Mouse (Mus musculus) retina, embryonic 14.5 days (tissue): ENCODE measurements around the gene Grid2.

ENCODE experiments used
- DNase-seq: peaks from one replicate; pipeline ENCODE4 v3.0.0-alpha.2; 2015; ENCODE audit warnings: low spot score

Grid2 gene

DNA sequence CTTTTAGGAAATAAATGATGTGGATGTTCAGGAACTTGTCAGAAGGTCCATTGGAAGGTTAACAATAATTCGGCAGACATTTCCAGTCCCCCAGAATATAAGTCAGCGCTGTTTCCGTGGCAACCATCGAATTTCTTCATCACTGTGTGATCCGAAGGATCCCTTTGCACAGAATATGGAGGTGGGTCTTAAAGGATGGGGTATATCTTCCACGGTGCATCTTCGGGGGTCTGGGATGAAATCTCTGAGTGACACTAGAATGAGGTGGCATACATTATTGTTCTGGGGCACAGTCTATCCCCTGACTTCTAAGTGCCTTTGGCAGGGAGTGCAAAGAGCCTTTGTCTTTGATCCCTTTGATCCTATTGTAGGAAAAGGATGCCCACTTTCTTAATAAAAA lies 808.2 kb downstream of the Grid2 start:
- DNase-seq, result no peak

DNA sequence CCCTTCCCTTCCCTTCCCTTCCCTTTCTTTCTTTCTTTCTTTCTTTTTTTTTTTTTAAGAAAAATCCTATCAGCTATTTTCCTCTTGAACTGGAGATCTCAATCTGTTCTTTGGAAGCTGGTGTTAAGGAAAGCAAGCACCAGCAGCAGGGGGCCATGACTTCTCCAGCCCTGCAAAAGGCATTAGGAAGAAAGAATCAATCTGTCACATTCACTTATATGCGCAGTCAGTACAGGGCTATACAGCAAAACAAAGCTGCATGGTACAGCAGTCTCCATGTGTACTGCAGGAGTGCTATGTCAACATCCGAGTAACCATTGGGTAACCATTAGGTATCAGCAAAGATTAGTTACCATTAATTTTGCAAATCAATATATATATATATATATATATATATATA lies 809.0 kb downstream of the Grid2 start:
- DNase-seq, result peak; percentile 6

- DNase-seq, result no peak
These were observed 817.7 kb downstream of the Grid2 start for GRCm38 (mm10) chr6:64073406-64073805.

DNA sequence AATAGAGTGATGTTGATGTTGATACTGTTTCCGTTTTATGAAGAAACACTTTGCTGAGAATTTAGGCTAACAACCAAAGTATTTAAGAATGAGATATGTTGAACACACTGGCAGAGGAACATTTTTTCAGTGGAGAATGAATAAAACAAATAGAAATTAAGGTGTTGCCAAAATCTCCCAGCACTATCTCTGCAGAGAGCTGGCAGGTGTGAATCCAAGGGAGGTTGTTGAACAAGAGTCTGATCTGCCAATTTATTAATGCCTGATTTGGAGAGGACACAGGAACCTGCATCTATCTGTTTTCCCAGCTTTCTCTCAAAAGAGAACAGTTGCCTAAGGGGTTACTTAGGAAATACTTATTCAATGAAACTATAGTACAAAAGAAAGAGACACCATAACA lies 822.2 kb downstream of the Grid2 start:
- DNase-seq, result no peak

DNA sequence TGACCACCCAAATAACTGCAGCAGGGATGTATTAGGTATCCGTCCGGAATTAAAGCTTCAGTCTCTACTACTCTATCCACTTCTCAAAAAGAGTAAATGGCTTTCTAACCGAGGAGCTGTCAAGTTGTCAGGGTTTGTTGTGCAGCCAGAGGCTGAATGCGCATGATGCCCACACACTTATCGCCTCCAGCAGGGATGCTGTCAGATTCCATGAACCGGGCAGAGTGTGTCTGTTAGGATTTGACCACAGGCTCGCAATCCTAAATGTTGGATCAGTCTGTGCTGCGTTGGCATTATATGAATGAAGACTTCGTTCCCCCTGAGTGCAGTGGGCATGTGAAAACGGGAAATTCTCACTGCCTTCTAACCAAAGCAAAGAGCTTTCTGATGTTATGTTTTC lies 843.0 kb downstream of the Grid2 start:
- DNase-seq, result peak; percentile 39

DNA sequence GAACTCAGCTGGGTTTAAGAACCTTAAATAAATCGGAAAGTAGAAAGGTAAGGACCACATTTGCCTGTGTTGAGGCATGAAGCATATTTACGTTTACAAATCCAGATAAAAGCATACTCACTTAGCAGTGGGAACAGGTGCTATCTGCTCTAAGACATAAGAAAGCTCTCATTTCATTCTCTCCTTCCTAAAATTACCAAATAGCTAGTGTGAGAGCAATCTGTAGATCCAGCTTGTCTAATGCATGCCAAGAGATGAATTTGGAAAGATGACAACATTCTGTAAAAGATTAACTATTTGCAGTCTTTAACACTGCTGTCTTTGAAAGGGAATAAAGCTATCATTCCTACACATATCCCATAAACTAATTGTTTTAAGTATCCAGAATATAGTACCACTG lies 858.9 kb downstream of the Grid2 start:
- no peak for DNase-seq

- no peak for DNase-seq
These were observed 880.6 kb downstream of the Grid2 start for GRCm38 (mm10) chr6:64136275-64136674.

- no peak for DNase-seq
These were observed 892.9 kb downstream of the Grid2 start for GRCm38 (mm10) chr6:64148613-64149012.

GRCm38 (mm10) chr6:64174995-64175612 lies 919.4 kb downstream of the Grid2 start:
- DNase-seq, result no peak

DNA sequence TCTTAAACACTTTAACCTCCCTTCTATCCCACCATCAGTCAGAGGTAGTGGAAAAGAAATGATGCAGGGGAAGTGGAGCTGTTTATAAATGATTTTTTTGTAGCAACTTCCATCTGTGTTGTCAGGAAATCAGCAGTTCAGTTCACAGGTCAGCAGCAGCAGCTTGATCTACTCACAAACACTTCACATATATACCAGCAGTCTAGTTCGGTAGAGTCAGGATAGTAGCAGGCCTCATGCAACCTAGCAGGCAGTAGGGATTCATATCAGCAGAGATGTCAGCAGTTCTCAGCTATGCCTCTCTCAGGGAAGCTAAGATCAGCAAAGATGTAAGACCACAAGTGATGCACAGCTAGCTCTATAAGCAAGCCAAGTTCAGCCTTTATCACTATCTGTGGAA lies 938.0 kb downstream of the Grid2 start:
- no peak for DNase-seq

DNA sequence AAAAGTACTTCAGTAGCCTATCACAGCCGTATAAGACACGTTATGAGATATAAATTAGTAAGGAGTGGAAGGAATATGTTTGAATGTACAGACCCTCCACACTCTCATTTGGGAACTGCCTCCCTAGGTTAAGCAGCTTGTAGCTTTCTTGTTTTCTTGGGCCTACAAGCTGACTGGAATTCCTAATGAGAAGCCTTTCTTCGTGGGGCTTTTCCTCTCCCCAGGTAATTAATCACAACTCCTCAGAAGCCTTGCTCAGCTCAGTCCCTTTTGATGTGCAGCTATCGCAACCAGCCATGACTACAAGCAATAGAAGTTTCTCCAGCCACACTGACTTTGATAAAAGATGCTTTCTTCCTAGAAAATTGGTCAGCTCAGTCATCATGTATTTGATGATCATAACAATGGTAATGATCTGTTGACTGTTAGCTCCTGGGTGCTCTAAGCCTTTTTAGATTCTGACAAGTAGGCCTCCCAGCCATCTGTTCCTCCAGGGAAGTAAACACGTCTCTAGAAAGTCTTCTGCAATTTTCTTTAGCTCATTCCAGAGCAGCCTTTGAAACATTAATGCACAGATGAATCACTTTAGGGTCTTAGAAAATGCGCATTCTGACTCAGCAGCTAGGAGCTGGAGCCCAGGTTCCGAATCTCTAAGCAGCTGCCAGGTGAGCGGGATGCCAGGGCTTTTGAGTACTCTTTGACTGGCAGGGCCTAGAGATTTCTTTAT lies 946.9 kb downstream of the Grid2 start:
- no peak for DNase-seq

DNA sequence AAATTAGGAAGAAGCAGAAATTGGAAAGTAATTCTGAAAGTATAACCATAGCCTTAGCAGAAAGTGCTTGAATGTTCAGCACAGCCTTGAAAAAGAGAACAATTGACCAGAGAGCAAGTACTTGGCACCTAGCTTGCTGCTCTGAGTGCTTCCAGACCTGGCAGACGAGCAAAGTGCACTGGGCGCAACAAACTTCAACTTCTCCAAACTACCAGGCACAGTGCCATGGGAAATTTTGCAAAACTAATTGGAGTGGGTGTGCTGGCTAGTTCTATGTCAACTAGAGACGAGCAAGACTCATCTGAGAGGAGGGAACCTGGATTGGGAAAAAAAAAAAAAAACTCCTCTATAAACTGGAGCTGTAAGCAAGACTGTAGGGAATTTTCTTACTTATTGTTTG lies 980.7 kb downstream of the Grid2 start:
- no peak for DNase-seq

- no peak for DNase-seq
These were observed 984.9 kb downstream of the Grid2 start for GRCm38 (mm10) chr6:64240526-64240925.

DNA sequence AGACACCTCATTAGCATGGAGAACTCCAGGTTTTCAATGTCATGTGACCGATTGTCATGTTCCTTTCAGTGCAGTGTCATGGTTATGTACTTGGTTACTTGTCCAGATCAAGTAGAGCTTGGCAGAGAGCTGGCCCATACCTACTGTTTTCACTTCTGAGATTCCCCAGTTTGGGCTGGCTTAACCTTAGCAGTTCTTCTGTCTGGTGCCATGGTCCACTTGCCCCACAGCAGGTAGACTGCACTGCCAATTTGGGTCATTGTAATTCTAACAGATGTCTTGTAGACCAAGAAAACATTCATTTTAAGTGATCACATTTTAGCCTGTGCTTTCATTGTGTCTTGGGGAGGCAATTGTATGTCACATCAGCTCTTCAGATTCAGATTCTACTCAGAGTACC lies 990.3 kb downstream of the Grid2 start:
- DNase-seq, result no peak

DNA sequence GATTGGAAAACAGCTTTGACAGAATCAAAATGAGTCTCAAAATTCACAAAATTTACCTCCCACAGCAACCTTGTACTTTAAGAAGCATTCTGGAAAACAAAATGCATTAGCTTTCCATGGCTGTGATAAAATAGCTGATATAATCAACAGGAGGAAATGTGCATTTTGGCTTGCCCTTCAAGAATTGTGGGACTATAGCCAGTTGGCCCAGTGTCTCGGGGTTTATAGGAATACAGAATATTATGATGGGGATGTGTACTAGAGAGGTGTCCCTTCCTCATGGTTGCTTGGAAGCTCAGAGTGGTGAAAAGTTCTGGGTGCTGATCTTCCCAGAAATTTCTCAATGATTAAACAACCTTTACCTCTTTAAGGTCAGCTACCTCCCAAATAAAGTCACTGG lies 995.4 kb downstream of the Grid2 start:
- DNase-seq, result no peak

GRCm38 (mm10) chr6:64263517-64263916 lies 1007.8 kb downstream of the Grid2 start:
- no peak for DNase-seq

DNA sequence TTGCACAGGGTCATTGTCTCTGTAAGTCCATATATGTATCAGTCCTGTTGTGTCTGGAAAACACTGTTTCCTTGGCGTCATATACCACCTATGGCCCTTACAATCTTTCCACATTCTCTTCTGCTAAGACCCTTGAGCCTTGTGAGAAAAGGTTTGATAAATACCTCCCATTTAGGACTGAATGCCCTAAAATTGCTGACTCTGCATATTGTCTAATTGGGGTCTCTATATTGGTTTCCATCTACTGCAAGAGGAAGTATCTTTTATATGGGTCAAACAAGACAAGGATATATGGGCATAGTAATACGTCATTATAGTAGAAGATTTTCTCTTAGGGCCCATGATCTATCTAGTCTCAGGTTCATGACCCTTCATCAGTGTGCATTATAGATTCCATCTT lies 1008.5 kb downstream of the Grid2 start:
- DNase-seq, result no peak

DNA sequence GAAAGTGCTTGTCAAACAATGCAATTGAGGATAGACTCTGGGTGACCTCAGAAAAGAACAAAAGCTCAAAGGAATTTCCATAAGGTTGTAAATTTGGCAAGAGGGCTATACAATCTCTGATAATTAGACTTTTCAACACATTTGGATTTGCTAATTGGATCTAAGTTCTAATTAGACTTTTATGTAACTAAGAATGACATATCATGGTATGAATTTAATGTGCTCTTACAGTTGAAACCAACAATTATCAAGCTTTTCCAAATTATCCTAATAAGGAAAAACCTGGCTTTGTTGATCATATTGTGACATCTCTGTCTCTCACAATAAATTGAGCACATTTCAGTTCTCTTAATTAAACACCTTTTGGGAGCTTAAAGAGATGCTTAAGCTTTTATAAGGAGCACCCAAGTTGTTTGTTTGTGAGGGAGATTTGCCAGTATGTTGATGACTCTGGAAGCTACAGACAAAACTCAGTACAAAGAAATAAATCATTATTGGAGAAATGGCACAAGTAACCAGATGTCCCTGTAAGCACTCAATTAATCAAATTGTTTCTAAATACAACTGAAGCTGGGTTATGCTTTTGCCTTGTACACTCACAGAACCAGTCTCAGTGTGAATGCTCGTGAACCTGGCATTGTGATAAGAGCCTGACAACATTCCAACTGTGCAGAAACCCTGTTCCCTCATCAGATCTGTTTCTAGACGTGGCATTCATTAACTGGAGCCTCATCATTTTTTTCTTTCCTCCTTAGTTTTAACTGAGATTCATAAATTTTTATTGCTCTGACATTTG lies 1018.8 kb downstream of the Grid2 start:
- peak; percentile 7 for DNase-seq

DNA sequence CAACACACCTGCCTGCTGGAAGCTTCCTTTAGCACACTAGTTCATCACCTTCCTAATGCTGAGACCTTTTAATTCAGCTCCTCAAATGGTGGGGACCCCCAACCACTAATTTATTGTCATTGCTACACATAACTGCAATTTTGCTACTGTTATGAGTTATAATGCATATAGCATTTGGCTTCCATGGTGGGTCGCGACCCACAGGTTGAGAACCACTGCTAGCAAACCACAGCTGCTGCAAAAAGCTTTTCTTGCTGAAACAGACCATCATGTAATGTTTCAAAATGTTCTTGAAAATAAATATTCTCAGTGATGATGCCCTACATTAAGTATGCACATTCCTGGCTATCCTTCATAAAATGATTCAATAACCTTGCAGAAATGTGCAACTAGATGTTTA lies 1024.3 kb downstream of the Grid2 start:
- no peak for DNase-seq

DNA sequence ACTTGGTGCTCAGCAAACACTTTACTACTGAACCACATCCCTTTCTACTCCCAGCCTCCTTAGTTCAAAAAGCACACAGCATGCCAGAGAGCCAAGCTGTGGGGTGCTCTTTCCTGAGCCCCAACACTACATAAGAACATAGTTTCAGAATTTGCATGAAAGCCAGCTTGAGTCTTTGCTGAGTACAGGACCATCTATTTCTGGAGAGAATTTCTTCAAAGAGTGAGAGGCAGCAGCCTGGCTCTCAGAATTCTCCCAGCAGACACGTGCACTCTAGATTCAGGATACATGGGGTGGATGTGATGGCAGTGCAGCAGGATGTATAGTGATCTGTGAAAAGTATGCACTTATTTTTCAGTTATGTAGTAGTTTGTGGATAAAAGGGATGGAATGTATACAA lies 1038.1 kb downstream of the Grid2 start:
- DNase-seq, result no peak

- DNase-seq, result no peak
These were observed 1042.0 kb downstream of the Grid2 start for GRCm38 (mm10) chr6:64297633-64298032.

DNA sequence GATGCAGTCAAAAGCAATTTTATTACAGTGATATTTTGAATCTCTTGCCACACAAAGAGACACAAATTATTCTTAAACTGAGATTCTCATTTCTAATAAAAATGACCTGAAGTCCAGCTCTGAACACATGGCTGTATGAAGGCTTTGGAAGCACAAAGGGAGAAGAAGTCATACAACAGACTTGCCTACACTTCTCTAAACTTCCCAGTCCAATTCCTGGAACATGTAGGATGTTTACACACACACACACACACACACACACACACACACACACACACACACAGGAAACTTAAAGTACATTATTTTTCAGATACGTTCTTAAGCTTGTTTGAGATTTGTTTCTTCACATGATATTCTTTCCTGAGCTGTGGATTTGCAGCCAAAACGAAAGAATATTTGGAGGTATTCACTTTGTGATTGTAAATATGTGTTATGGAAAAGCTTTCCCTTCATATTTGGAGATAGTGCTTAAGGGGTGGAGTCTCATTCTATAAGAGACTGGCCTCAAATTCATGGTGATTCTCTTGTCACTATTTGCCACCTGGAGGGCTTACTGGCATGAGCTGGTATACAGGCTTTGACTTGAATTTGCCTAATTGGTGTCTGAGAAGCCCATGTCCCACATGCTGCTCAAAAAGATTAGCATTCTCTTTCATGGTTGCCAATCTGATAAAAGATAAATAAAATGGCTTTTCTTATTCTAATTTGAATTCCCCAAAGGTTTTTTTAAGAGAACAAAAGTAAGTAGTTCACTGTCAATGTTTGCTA lies 1049.2 kb downstream of the Grid2 start:
- DNase-seq, result no peak
